Mouse (Mus musculus): ENCODE measurements around the gene Smarcc2. TPM values are rescaled to one million over a fixed set of nuclear protein-coding genes. Genes with fewer than 3 reads are reported as not detected.

The Smarcc2 gene
- polyA plus RNA-seq, 1 experiment from 2014 or later: 209 TPM

DNA sequence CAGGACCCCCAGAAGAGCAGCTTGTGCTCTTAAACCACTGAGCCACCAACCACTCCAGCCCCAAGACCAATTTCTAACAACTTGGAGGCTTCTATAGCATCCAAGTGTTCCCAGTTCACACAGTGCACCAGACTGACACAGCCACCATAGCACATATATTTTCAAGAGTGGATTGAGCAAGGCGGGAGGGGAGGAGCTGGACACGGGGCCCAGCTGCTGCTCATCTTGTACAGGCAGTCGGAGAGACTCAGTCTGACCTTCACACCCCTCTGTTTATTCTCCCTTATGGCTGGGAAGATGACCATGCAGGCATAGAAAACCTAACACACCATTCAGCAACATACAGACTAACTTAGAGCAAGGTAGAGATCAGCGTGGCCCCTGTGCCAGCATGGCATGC, 50.8 kb downstream of the Smarcc2 start:
- no peak overlapping the region for H3K4me3 ChIP-seq
- 83% methylated on average over 4 of the region's 4 CpGs for WGBS
- no peaks in the 10 kb centered on the region for H3K27me3 ChIP-seq (replicated peaks)
- H3K27ac ChIP-seq: no peak overlapping the region
- H3K9ac ChIP-seq: no peak overlapping the region
- no peak overlapping the region for H3K4me2 ChIP-seq
- no peaks in the 10 kb centered on the region for H3K4me1 ChIP-seq
- no peak for ATAC-seq (replicated peaks)
- no peaks in the 10 kb centered on the region for H3K9me3 ChIP-seq
- no peaks in the 10 kb centered on the region for H3K36me3 ChIP-seq (replicated peaks)

DNA sequence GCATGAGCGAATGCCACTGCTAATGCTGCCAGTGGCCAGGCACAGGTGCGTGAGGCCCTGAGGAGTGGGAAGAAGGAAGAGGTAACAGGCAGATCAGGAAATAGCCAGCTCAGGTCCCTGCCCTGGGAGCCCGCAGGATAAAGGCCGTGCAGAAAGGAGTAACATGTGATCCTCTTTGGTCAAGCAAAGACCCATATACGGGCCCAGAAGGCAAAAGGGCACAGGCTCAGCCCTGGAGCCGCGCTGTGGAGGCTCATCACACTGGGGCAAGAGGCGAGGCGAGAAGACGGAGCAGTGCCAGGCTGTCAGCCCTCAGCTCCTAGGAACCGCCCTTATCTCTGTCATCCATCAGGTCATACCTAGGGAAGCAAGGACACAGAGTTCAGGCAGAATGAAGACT, 51.3 kb downstream of the Smarcc2 start:
- no peak overlapping the region for H3K4me2 ChIP-seq
- no peak overlapping the region for H3K27ac ChIP-seq
- no peaks in the 10 kb centered on the region for H3K27me3 ChIP-seq (replicated peaks)
- 91% methylated on average over 11 of the region's 11 CpGs for WGBS
- no peaks in the 10 kb centered on the region for H3K9me3 ChIP-seq
- no peak overlapping the region for H3K9ac ChIP-seq
- no peaks in the 10 kb centered on the region for H3K4me1 ChIP-seq
- H3K4me3 ChIP-seq: no peak overlapping the region
- H3K36me3 ChIP-seq (replicated peaks): no peaks in the 10 kb centered on the region
- ATAC-seq (replicated peaks): no peak

DNA sequence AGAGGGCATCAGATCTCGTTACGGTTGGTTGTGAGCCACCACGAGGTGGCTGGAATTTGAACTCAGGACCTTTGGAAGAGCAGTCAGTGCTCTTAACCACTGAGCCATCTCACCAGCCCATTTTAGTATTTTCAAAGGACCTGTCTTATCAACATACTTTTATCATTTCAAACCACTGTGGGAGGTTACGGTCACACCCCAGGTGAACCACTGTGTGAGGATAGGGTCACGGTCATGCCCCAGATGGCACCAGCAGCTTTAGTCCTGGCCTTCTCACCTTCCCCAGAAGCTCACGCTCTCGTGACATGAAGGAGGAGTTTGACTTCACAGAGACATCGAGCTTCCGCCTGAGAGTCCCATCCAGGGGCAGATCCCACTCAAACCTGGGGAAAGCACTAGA, 52.1 kb downstream of the Smarcc2 start:
- H3K4me2 ChIP-seq: no peak overlapping the region
- no peak for ATAC-seq (replicated peaks)
- no peak overlapping the region for H3K9ac ChIP-seq
- no peaks in the 10 kb centered on the region for H3K4me1 ChIP-seq
- WGBS: 94% methylated on average over 9 of the region's 9 CpGs
- H3K36me3 ChIP-seq (replicated peaks): no peaks in the 10 kb centered on the region
- H3K4me3 ChIP-seq: no peak overlapping the region
- no peak overlapping the region for H3K27ac ChIP-seq
- H3K27me3 ChIP-seq (replicated peaks): peaks cover 3% of the 10 kb centered on the region; the same call in 1 of the 2 replicates
- no peaks in the 10 kb centered on the region for H3K9me3 ChIP-seq

DNA sequence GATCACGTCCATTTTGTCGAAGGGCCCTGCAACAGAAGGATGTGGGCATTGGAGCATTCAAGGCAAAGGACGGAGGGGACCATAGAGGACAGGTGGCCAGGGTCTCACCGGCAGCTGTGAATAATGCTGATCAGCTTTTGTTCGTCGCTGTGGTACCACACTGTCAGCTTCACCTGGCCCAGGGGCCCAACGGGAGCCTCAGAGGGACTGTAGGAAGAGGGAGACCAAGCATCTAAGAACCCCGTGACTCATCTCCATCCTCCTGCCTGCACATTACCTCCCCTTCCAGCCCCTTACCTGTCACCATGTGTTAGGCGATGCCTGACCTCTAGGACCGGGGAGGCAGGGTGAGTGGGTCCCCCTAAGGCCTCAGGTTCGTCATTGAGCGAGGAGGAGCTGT, 52.7 kb downstream of the Smarcc2 start:
- Histone ChIP-seq H3K9ac (no peak overlapping the region), H3K27me3 (replicated peaks) (peaks cover 9% of the 10 kb centered on the region; the same call in 1 of the 2 replicates), H3K4me3 (no peak overlapping the region), H3K4me2 (no peak overlapping the region), H3K36me3 (replicated peaks) (no peaks in the 10 kb centered on the region), H3K4me1 (no peaks in the 10 kb centered on the region), H3K9me3 (no peaks in the 10 kb centered on the region), H3K27ac (no peak overlapping the region)
- ATAC-seq (replicated peaks): no peak
- WGBS: 86% methylated on average over 12 of the region's 12 CpGs

DNA sequence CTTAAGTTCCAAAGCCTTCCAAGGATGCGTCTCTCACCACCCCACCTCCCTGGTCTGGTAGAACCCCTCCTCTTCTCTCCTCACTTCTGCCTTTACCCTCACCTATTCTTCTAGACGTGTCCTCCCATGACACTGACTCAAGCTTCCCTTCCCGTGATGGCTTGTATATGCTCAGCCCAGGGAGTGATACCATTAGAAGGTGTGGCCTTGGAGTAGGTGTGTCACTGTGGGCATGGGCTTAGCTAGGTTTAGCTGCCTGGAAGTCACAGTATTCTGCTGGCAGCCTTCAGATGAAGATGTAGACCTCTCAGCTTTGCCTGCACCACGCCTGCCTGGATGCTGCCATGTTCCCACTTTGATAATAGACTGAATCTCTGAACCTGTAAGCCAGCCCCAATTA, 56.0 kb downstream of the Smarcc2 start:
- no peak overlapping the region for H3K9ac ChIP-seq
- 82% methylated on average over 4 of the region's 4 CpGs for WGBS
- no peak overlapping the region for H3K27ac ChIP-seq

DNA sequence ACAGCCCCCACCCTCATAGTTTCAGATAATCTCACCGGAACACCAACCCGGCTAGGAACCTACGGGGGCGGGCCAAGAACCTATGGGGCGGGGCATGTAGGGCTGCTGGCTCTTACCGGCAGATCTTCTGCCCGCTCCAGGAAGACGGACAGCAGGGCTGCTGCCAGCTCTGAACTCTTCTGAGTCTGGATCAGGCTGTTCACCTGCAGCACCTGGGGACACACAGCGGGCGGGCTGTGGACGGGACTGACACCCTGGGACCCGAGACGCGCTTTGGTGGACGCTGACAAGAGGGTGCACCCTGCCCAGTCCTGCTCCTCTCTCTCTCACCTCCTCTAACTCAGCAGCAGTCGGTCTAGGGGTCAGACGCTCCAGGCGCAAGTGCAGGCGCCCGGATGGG, 57.0 kb downstream of the Smarcc2 start:
- H3K4me3 ChIP-seq: no peak overlapping the region
- H3K36me3 ChIP-seq (replicated peaks): no peaks in the 10 kb centered on the region
- H3K27ac ChIP-seq: no peak overlapping the region
- H3K27me3 ChIP-seq (replicated peaks): peaks cover 22% of the 10 kb centered on the region
- H3K9me3 ChIP-seq: no peaks in the 10 kb centered on the region
- H3K9ac ChIP-seq: no peak overlapping the region
- 19% methylated on average over 20 of the region's 20 CpGs for WGBS
- no peaks in the 10 kb centered on the region for H3K4me1 ChIP-seq
- ATAC-seq (replicated peaks): no peak
- no peak overlapping the region for H3K4me2 ChIP-seq

More for the DNA sequence above, 56.0 kb downstream of the Smarcc2 start:
- ATAC-seq (replicated peaks): no peak
- Histone ChIP-seq H3K4me1 (no peaks in the 10 kb centered on the region), H3K4me3 (no peak overlapping the region), H3K9me3 (no peaks in the 10 kb centered on the region), H3K4me2 (no peak overlapping the region), H3K36me3 (replicated peaks) (no peaks in the 10 kb centered on the region), H3K27me3 (replicated peaks) (peaks cover 22% of the 10 kb centered on the region)

DNA sequence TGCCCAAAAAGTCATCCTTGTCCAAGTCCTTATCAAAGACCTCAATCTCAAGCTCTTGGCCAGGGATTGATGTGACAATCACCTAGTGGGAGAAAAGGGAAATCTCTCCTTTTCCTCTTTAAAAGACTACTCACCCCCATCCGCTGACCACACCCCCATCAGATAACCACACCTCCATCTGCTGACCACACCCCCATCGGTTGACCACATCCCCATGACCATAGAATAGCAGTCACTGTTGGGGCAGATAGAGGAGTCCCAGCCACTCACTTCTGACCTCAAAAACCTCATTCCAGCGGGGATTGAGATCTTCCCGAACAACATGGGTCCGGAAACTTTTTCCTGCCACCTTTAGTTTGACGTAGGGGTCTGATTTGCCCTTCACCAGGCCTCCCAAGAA, 57.6 kb downstream of the Smarcc2 start:
- H3K4me3 ChIP-seq: no peak overlapping the region
- WGBS: 26% methylated on average over 6 of the region's 6 CpGs
- no peak overlapping the region for H3K4me2 ChIP-seq
- no peaks in the 10 kb centered on the region for H3K36me3 ChIP-seq (replicated peaks)
- no peaks in the 10 kb centered on the region for H3K4me1 ChIP-seq
- H3K27me3 ChIP-seq (replicated peaks): peaks cover 22% of the 10 kb centered on the region
- H3K27ac ChIP-seq: no peak overlapping the region
- no peak for ATAC-seq (replicated peaks)
- H3K9me3 ChIP-seq: no peaks in the 10 kb centered on the region
- no peak overlapping the region for H3K9ac ChIP-seq

DNA sequence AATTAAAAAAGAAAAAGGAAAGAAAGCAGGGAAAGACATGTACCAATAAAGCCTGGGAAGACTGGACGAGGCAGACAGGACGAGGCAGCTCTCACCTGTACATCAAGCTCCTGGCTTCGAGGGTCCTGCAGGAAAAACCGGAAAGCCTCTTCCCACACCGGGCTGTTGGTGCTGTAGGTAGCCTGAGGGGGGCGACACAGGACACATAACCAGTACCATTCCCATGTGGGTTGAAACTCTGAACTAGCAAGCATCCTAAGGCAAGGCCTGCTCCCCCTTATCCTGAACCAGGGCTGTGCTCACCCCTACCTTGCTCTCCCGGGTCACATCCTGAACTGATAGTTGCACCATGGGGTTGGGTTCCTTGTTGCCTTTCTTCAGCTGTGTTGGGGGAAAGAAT, 59.8 kb downstream of the Smarcc2 start:
- ATAC-seq (replicated peaks): no peak
- Histone ChIP-seq H3K27ac (no peak overlapping the region), H3K4me2 (no peak overlapping the region), H3K36me3 (replicated peaks) (no peaks in the 10 kb centered on the region), H3K9me3 (no peaks in the 10 kb centered on the region), H3K4me1 (no peaks in the 10 kb centered on the region), H3K4me3 (no peak overlapping the region), H3K9ac (no peak overlapping the region), H3K27me3 (replicated peaks) (peaks cover 22% of the 10 kb centered on the region)
- WGBS: 68% methylated on average over 7 of the region's 7 CpGs

DNA sequence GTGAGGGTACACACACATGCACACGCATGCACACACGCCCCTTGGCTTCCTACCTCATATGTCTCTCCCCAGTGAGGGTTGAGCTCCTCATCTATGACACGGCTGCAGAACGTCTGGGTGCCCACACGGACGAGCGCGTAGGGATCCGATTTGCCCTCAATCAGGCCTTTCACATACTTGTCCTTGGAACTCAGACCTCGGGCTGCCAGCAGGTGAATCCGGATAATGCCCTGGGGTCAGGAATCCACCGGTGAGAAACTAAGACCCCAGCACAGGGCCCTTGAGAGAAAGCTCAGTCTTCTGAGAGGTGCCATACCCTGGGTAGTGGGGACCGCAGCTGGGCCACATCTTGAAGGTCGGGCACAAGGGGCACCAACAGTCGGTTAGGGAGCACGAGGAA, 61.5 kb downstream of the Smarcc2 start:
- Histone ChIP-seq H3K4me3 (no peak overlapping the region), H3K9ac (no peak overlapping the region), H3K4me2 (no peak overlapping the region), H3K27me3 (replicated peaks) (peaks cover 22% of the 10 kb centered on the region), H3K27ac (no peak overlapping the region), H3K36me3 (replicated peaks) (no peaks in the 10 kb centered on the region), H3K9me3 (no peaks in the 10 kb centered on the region), H3K4me1 (peaks cover 16% of the 10 kb centered on the region)
- ATAC-seq (replicated peaks): no peak
- WGBS: 87% methylated on average over 16 of the region's 16 CpGs

DNA sequence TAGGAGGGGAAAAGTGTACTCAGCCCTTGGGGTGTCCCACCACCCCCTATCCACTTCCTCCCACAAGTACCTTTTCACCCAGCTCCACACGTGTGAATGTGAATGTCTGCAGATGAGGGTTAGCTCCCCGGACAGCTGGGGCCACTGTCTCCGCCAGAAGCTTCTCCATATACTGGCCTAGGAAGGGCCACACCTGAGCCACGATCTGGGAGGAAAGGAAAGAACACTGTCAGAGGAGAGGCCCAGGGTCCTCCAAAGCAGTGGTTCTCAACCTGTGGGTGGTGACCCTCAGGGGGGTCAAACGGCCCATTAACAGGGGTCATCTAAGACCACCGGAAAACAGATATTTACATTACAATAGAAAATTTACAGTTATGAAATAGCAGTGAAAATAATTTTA, 63.3 kb downstream of the Smarcc2 start:
- Histone ChIP-seq H3K9ac (no peak overlapping the region), H3K4me2 (no peak overlapping the region), H3K4me1 (peaks cover 27% of the 10 kb centered on the region), H3K36me3 (replicated peaks) (no peaks in the 10 kb centered on the region), H3K4me3 (no peak overlapping the region), H3K9me3 (no peaks in the 10 kb centered on the region), H3K27me3 (replicated peaks) (peaks cover 11% of the 10 kb centered on the region; the same call in 1 of the 2 replicates), H3K27ac (no peak overlapping the region)
- no peak for ATAC-seq (replicated peaks)
- WGBS: 78% methylated on average over 6 of the region's 6 CpGs

DNA sequence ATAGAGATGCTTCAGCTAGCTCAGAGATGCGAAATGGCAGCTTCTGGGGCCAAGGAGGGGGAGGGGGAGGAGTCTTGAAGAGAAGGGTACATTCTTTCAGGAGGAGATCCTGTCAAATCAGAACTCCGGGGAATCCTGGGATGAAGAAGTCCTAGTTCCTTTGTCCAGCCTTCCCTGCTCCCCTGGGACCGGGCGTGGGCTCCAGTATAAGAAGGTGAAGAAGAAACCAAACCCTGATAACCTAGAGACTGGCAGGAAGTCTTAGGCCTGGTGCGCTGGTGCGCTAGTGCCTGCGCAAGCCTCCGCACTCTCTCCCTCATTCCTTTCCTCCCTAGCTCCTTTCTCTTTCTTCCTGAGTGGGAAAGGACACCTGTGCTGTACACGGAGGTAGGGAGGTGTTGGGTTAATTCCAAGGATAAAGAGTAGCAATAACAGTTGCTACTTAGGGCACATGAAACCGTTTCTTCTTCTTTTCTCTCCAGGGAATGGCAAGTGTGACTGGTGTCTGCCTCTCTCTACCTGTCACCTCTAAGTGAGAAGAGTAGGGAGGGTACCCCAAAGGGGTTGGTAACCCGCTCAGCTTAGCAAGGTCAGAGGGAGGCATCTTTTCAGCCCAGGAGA, 65.2 kb downstream of the Smarcc2 start:
- Histone ChIP-seq H3K4me2 (peak overlapping the region; percentile 100), H3K9ac (peak overlapping the region; percentile 65), H3K27me3 (replicated peaks) (peaks cover 6% of the 10 kb centered on the region; the same call in 1 of the 2 replicates), H3K4me3 (peak overlapping the region; percentile 67), H3K36me3 (replicated peaks) (no peaks in the 10 kb centered on the region), H3K27ac (no peak overlapping the region), H3K4me1 (peaks cover 27% of the 10 kb centered on the region), H3K9me3 (no peaks in the 10 kb centered on the region)
- 7% methylated on average over 11 of the region's 11 CpGs for WGBS
- ATAC-seq (replicated peaks): no peak

DNA sequence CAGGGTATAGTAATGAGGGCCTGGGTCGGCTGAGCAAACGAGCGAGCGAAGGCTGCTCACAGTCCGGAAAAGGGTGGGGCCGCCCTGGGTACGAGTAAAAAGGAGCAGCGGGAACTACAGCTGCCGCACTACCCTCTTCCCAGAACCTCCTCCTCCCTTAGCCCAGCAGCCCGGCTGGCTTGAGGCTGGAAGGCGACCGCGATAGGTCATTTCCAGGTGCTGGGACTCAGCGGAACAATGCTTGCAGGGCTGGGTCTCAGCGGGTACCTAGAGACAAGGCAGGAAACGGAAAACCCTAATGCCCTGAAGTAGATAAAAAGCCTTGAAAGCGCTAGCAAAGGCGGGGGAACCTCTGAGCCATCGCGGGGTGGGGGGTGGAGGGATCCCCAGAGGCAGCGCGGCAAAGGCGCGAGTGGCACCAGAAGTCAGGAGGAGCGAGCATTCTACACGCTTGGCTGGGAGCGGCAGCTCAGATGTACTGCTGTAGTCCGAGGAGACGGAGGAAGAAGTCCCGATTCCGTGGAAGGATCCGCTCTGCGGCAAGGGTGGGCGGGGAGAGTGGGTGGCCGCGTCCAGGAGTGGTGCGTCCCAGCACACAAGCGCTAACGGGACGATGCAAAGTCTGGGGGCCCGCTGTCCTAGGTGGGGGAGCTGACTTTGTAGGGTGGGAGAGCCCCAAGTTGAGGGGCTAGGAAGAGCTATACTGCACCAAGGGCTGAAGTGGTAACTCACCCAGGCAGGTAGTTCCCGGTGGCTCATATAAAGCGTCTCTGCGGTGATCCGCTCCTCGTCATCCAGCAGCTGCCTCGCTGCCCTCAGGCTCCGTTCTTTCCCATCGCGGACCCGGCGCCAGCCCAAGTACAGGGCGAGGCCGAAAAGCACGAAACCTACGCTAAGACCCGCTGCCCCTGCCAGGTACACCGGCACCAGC, 65.9 kb downstream of the Smarcc2 start:
- H3K9ac ChIP-seq: peak overlapping the region; percentile 65
- ATAC-seq (replicated peaks): peak; percentile 57
- peaks cover 6% of the 10 kb centered on the region; the same call in 1 of the 2 replicates for H3K27me3 ChIP-seq (replicated peaks)
- H3K4me3 ChIP-seq: peak overlapping the region; percentile 67
- H3K36me3 ChIP-seq (replicated peaks): no peaks in the 10 kb centered on the region
- H3K9me3 ChIP-seq: no peaks in the 10 kb centered on the region
- peak overlapping the region; percentile 61 for H3K27ac ChIP-seq
- peaks cover 27% of the 10 kb centered on the region for H3K4me1 ChIP-seq
- under 1% methylated on average over 58 of the region's 58 CpGs for WGBS
- H3K4me2 ChIP-seq: peak overlapping the region; percentile 100

All from midbrain, embryonic 15.5 days (tissue).